Mouse (Mus musculus) gastrocnemius, adult 2 months (tissue): ENCODE measurements at regions not wholly inside any gene's neighbourhood (a gene's known extent, or its start where the extent isn't known, plus 50 kb on each side); places are given as distances from the start of the nearest gene placed in this dataset.

ENCODE experiments used
- DNase-seq: peaks from one replicate; pipeline ENCODE4 v3.0.0; 2022
- H3K27ac ChIP-seq: fragments of 200-600 bp; 2 replicates; pipeline ENCODE4 v1.8.1; 2022; ENCODE audit warnings: mild to moderate bottlenecking
- H3K4me3 ChIP-seq: fragments of 200-600 bp; 2 replicates; pipeline ENCODE4 v1.8.1; 2022; ENCODE audit warnings: mild to moderate bottlenecking, moderate library complexity
- CTCF ChIP-seq: fragments of 200-600 bp; IDR thresholded peaks from 2 replicates; pipeline ENCODE4 v1.8.1; 2022; ENCODE audit warnings: antibody characterized with exemption, mild to moderate bottlenecking, moderate library complexity
- intact Hi-C: fragments of 180-260 bp; cut with DNase I; formaldehyde crosslinking; loops from one replicate; pipeline ENCODE4 v1.15.1; 2025

- Histone ChIP-seq H3K27ac (no peak overlapping the region), H3K4me3 (no peak overlapping the region)
- DNase-seq, result no peak
- no peak for TF ChIP-seq CTCF
- intact Hi-C loops, result no loop called here
Measured at GRCm38 (mm10) chr10:118618766-118619600, 178.1 kb downstream of the Ifng start.

DNA sequence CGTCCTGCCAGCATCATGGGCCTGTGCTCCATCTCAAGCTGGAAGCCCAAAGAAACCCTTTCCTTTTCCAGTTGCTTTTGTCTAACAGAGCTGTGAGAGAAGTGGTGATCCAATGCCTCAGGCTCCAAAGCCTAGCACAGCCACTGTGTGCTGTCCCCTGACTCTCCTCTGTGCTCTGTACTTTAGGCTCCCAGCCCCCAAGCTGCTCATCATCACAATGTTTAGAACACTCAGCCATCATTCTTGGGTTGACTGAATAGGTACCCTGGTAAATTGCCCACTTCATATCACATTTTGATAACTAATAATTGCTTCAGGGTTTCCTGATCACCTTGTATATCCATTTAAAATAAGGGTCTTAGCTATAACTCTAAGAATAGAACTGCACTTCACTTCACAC, 178.8 kb downstream of the Ifng start:
- intact Hi-C loops, result no loop called here
- H3K4me3 ChIP-seq, result no peak overlapping the region
- DNase-seq, result no peak

GRCm38 (mm10) chr10:118620611-118621010, 179.8 kb downstream of the Ifng start:
- no peak for DNase-seq
- Histone ChIP-seq H3K27ac (no peak overlapping the region), H3K4me3 (no peak overlapping the region)
- no peak for TF ChIP-seq CTCF
- intact Hi-C loops, result no loop called here

More for the DNA sequence above, 178.8 kb downstream of the Ifng start:
- no peak for TF ChIP-seq CTCF
- H3K27ac ChIP-seq, result no peak overlapping the region

DNA sequence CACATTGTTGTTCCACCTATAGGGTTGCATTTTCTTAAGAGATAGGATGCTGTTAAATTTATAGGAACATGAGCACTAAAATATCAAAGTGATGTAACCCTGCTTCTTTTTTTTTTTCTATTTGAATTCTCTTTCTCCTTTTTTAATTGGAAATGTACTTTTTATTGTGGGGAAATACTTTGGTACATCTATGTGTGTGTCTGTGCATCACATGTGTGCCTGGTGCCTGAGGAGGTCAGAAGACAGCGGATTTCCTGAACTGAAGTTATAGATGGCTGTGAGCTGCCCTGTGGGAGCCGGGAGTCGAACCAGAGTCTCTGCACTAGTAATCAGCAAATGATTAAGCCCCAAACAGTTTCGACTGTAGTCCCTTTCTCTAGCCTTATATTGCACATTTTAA, 180.7 kb downstream of the Ifng start:
- H3K4me3 ChIP-seq, result no peak overlapping the region
- DNase-seq, result no peak
- intact Hi-C loops, result no loop called here
- no peak overlapping the region for H3K27ac ChIP-seq
- no peak for TF ChIP-seq CTCF

GRCm38 (mm10) chr10:118622131-118622530, 181.3 kb downstream of the Ifng start:
- H3K4me3 ChIP-seq, result no peak overlapping the region
- no peak for TF ChIP-seq CTCF
- DNase-seq, result no peak
- no peak overlapping the region for H3K27ac ChIP-seq
- intact Hi-C loops, result no loop called here

- intact Hi-C loops, result no loop called here
- no peak overlapping the region for H3K27ac ChIP-seq
- DNase-seq, result no peak
- TF ChIP-seq CTCF, result no peak
- H3K4me3 ChIP-seq, result no peak overlapping the region
Measured at GRCm38 (mm10) chr10:118622916-118623315, 182.1 kb downstream of the Ifng start.

GRCm38 (mm10) chr10:118624368-118624767, 183.5 kb downstream of the Ifng start:
- DNase-seq, result no peak
- no peak for TF ChIP-seq CTCF
- Histone ChIP-seq H3K4me3 (no peak overlapping the region), H3K27ac (no peak overlapping the region)
- intact Hi-C loops, result no loop called here

DNA sequence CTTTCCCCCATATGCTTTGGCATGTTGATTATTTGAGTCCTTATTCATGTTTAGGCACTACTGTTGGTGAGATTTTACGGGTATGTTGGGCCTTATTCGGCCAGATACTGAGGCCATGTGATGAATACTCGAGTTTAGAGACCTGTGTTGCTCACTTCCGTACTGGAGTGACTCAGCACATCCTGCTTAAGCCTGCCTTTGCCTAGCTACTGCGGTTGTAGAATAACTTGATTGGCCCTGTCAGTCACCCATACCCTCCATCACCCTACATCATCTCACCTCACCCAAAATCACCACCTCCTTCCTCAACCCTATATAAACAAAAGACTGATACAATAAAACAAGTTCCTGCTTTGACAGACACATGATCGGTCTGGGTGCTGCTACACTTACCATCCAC, 187.2 kb downstream of the Ifng start:
- Histone ChIP-seq H3K27ac (no peak overlapping the region), H3K4me3 (no peak overlapping the region)
- DNase-seq, result no peak
- no peak for TF ChIP-seq CTCF
- intact Hi-C loops, result no loop called here

GRCm38 (mm10) chr10:118629360-118630040, 188.7 kb downstream of the Ifng start:
- no peak overlapping the region for H3K4me3 ChIP-seq
- TF ChIP-seq CTCF, result no peak
- H3K27ac ChIP-seq, result no peak overlapping the region
- no peak for DNase-seq
- intact Hi-C loops, result no loop called here

GRCm38 (mm10) chr10:118631786-118632185, 190.9 kb downstream of the Ifng start:
- no peak for DNase-seq
- no peak for TF ChIP-seq CTCF
- no peak overlapping the region for H3K4me3 ChIP-seq
- H3K27ac ChIP-seq, result no peak overlapping the region
- intact Hi-C loops, result no loop called here

- H3K4me3 ChIP-seq, result no peak overlapping the region
- intact Hi-C loops, result no loop called here
- no peak for DNase-seq
- TF ChIP-seq CTCF, result no peak
- H3K27ac ChIP-seq, result no peak overlapping the region
Measured at GRCm38 (mm10) chr10:118632187-118632586, 191.3 kb downstream of the Ifng start.

DNA sequence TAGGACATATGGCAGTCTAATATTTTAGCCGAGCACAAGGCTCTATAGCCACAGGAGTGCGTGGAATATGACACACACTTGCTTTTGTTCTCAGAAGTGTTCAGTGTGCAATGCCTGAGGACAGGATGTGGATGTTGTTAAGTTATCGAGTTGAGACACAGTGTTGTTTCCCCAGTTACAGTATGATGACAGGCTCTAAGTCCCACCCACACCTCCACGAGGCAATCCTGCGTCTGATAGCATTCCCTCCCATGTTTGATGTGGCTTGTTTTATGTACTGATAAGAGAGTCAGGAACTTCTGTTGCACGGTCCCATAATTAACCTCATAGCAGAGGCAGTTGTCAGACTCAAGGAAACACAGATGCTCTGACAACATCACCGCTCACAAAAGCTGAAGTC, 192.6 kb downstream of the Ifng start:
- no peak for DNase-seq
- no peak overlapping the region for H3K4me3 ChIP-seq
- intact Hi-C loops, result no loop called here
- TF ChIP-seq CTCF, result no peak
- no peak overlapping the region for H3K27ac ChIP-seq

DNA sequence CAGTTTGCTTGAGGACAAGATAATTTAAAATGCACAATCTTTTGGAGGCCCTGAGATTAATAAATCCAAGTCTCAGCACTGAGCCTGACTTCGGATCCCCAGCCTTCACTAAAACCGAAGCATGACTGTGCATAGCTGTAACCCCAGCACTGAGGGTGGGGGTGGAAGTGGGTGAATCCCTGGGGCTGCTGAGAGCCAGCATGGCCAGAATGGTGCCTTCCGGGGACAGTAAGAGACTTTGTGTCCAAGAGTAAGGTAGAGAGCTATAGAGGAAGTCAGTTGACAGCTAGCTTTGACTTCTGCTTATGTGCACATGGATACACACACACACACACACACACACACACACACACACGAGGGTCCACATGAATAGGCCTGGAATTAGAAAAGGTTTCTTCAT, 198.3 kb downstream of the Ifng start:
- TF ChIP-seq CTCF, result no peak
- intact Hi-C loops, result loop anchor here (2.0 to 5.0 kb wide), 2 partner anchors 42 to 230 kb away; no protein-coding TSS in a partner anchor
- no peak for DNase-seq
- no peak overlapping the region for H3K4me3 ChIP-seq
- H3K27ac ChIP-seq, result 0 out of 2 replicates have a peak overlapping the region, but pooled peaks have one; percentile 40
